Mouse (Mus musculus) megakaryocyte, embryonic 14.5 days (primary cell): ENCODE measurements around the gene Tex36.

Source experiments
- FLI1 ChIP-seq: IDR thresholded peaks from 2 replicates; pipeline ENCODE4 v1.6.1; 2012; ENCODE audit warnings: low read length, inconsistent platforms, mixed read lengths
- GATA1 ChIP-seq: IDR thresholded peaks from 3 replicates; pipeline ENCODE4 v1.6.1; 2012; ENCODE audit warnings: mixed read lengths, low read length, inconsistent platforms, borderline replicate concordance

GRCm38 (mm10) chr7:133552306-133552991 lies 49.5 kb downstream of the Tex36 start:
- TF ChIP-seq FLI1 (no peak), GATA1 (no peak)
